Mouse (Mus musculus) olfactory bulb, adult 2 months (tissue): ENCODE data around the gene Bcas2.

Source experiments
- CTCF ChIP-seq: fragments of 200-500 bp; IDR thresholded peaks from 2 replicates; pipeline ENCODE4 v1.5.1; 2012; ENCODE audit warnings: low read depth, mild to moderate bottlenecking, low read length, moderate library complexity; ENCODE audit not compliant: insufficient read depth
- POLR2A ChIP-seq: fragments of 200-500 bp; IDR thresholded peaks from 2 replicates; pipeline ENCODE4 v1.6.1; 2012; ENCODE audit warnings: mild to moderate bottlenecking, low read depth, low read length, moderate library complexity; ENCODE audit not compliant: insufficient read depth

DNA sequence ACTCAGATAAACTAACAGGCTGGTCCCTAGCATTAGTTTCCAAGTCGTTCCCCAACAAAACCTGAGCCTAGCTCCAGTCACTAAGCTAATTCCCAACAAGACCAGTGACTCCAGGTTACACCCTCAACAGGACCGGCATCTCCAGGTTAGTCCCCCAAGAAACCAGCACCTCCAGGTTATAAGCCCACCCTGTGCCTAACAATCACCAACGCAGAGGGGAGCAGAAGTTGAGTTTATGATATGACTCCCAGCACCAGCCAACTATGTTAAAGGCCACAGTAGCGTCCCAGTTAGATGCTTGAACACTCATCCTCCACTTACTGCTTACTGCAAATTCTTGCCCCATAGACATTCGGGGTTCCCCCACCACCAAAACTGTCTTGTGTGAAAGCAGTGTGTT is 27.9 kb downstream of the Bcas2 start:
- TF ChIP-seq CTCF (no peak), POLR2A (no peak)
